Mouse (Mus musculus): ENCODE measurements at regions not wholly inside any gene's neighbourhood (a gene's known extent, or its start where the extent isn't known, plus 50 kb on each side); places are given as distances from the start of the nearest gene placed in this dataset.

DNA sequence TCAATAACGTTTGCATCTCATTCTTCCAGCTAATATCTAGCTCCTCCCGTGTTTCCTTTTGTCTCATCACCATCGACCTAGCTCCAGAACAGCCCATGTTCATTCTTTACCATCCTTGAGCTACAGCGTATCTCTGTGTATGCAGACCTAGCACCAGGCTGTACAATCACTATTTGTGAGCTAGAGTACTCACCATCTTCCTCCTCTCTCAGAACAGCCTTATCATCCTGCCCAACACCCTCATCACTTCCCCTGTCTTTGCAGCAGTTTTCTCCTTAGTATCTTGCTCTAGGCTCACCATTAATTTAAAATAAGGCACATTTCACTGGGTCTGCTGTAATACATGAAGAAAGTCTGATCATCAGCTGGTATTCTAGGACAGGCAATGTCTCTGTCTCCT lies 88.6 kb downstream of the Fam84a start:
- TF ChIP-seq CTCF (IDR thresholded peaks at IDR 0.05; ENCODE audit: control insufficient read depth, insufficient read depth, insufficient replicate concordance, low read depth, low read length) (no peak), POLR2A (IDR thresholded peaks at IDR 0.05; ENCODE audit: control insufficient read depth, low read depth, low read length) (no peak)

Measured in testis, adult 2 months (tissue).